Mouse (Mus musculus) liver, adult 2 months (tissue): ENCODE measurements at regions not wholly inside any gene's neighbourhood (a gene's known extent, or its start where the extent isn't known, plus 50 kb on each side); places are given as distances from the start of the nearest gene placed in this dataset.

Experiments
- DNase-seq: peaks from one replicate; pipeline ENCODE4 v3.0.0-alpha.2; 2011; ENCODE audit warnings: low read depth, low spot score; ENCODE audit errors: extremely low read depth
- H3K27ac ChIP-seq: fragments of 200-500 bp; replicated peaks from 2 replicates; pipeline ENCODE4 v1.5.1; 2012; ENCODE audit warnings: low read depth, mild to moderate bottlenecking, control low read depth, inconsistent platforms, low read length; ENCODE audit not compliant: insufficient read depth
- H3K27me3 ChIP-seq: fragments of 200-500 bp; 2 replicates; pipeline ENCODE4 v1.6.1; 2012; ENCODE audit warnings: mild to moderate bottlenecking, moderate library complexity, low read length, inconsistent platforms; ENCODE audit not compliant: control insufficient read depth, insufficient read depth
- H3K36me3 ChIP-seq: fragments of 200-500 bp; 2 replicates; pipeline ENCODE4 v1.6.1; 2012; ENCODE audit warnings: low read length, inconsistent platforms; ENCODE audit not compliant: control insufficient read depth, insufficient read depth
- H3K4me1 ChIP-seq: fragments of 200-500 bp; 2 replicates; pipeline ENCODE4 v1.6.1; 2011; ENCODE audit warnings: low read length; ENCODE audit not compliant: control insufficient read depth, insufficient read depth
- H3K4me3 ChIP-seq: fragments of 200-500 bp; 2 replicates; pipeline ENCODE4 v1.5.1; 2011; ENCODE audit warnings: low read depth, mild to moderate bottlenecking, control low read depth, low read length, moderate library complexity; ENCODE audit not compliant: insufficient read depth
- H3K79me2 ChIP-seq: fragments of 200-500 bp; 2 replicates; pipeline ENCODE4 v1.6.1; 2012; ENCODE audit warnings: inconsistent platforms, mild to moderate bottlenecking, low read length, moderate library complexity; ENCODE audit not compliant: control insufficient read depth, insufficient read depth
- H3K9ac ChIP-seq: fragments of 200-500 bp; 2 replicates; pipeline ENCODE4 v1.6.1; 2012; ENCODE audit warnings: low read depth, mild to moderate bottlenecking, control low read depth, inconsistent platforms, low read length
- CTCF ChIP-seq: fragments of 200-500 bp; IDR thresholded peaks from 2 replicates; pipeline ENCODE4 v1.5.1; 2011; ENCODE audit warnings: low read depth, low read length, control low read depth
- POLR2A ChIP-seq: fragments of 200-500 bp; IDR thresholded peaks from 2 replicates; pipeline ENCODE4 v1.6.1; 2011; ENCODE audit warnings: low read length, control low read depth; ENCODE audit not compliant: insufficient read depth; ENCODE audit errors: extremely low read depth
- WGBS: fragments of 180-500 bp; shearing (Covaris S2); methylation state at CpG from one replicate; pipeline ENCODE4 v1.1.7; 2018; 5-methylcytosine and 5-hydroxymethylcytosine counted together

- no peak overlapping the region for H3K9ac ChIP-seq
- H3K36me3 ChIP-seq: no peaks in the 10 kb centered on the region
- no peaks in the 10 kb centered on the region for H3K79me2 ChIP-seq
- TF ChIP-seq POLR2A: no peak
- 0 out of 2 replicates have a peak overlapping the region, but pooled peaks have one; percentile 39 for H3K27ac ChIP-seq
- DNase-seq: no peak
- H3K4me3 ChIP-seq: no peak overlapping the region
- H3K4me1 ChIP-seq: no peaks in the 10 kb centered on the region
- H3K27me3 ChIP-seq: no peaks in the 10 kb centered on the region; the same call in 1 of the 2 replicates
- 74% methylated on average over 9 of the region's 9 CpGs for WGBS
Measured at GRCm38 (mm10) chr9:33001165-33001949, 365.3 kb downstream of the Ets1 start.

- WGBS: 86% methylated on average over 1 of the region's 1 CpGs
- TF ChIP-seq CTCF (no peak), POLR2A (no peak)
Measured at GRCm38 (mm10) chr9:33003880-33004279, 367.9 kb downstream of the Ets1 start.

GRCm38 (mm10) chr9:33004536-33004935, 368.5 kb downstream of the Ets1 start:
- Histone ChIP-seq H3K4me1 (peaks cover 5% of the 10 kb centered on the region; the same call in 1 of the 2 replicates), H3K4me3 (no peak overlapping the region), H3K36me3 (no peaks in the 10 kb centered on the region), H3K27ac (no peak overlapping the region), H3K79me2 (no peaks in the 10 kb centered on the region), H3K9ac (no peak overlapping the region), H3K27me3 (no peaks in the 10 kb centered on the region)
- TF ChIP-seq POLR2A: no peak
- TF ChIP-seq CTCF: no peak
- DNase-seq: no peak
- 94% methylated on average over 3 of the region's 3 CpGs for WGBS

More at GRCm38 (mm10) chr9:33003880-33004279, 367.9 kb downstream of the Ets1 start:
- Histone ChIP-seq H3K9ac (no peak overlapping the region), H3K4me1 (peaks cover 5% of the 10 kb centered on the region; the same call in 1 of the 2 replicates), H3K79me2 (no peaks in the 10 kb centered on the region), H3K27ac (no peak overlapping the region), H3K4me3 (no peak overlapping the region), H3K36me3 (no peaks in the 10 kb centered on the region), H3K27me3 (no peaks in the 10 kb centered on the region)
- DNase-seq: no peak

GRCm38 (mm10) chr9:33007456-33008063, 371.5 kb downstream of the Ets1 start:
- no peak overlapping the region for H3K4me3 ChIP-seq
- H3K27ac ChIP-seq: peak overlapping the region; percentile 79
- peaks cover 5% of the 10 kb centered on the region; the same call in 1 of the 2 replicates for H3K4me1 ChIP-seq
- no peak overlapping the region for H3K9ac ChIP-seq
- TF ChIP-seq POLR2A (no peak), CTCF (no peak)
- no peaks in the 10 kb centered on the region for H3K36me3 ChIP-seq
- 28% methylated on average over 3 of the region's 3 CpGs for WGBS
- H3K79me2 ChIP-seq: no peaks in the 10 kb centered on the region
- DNase-seq: peak; percentile 92
- H3K27me3 ChIP-seq: no peaks in the 10 kb centered on the region

- Histone ChIP-seq H3K4me1 (peaks cover 5% of the 10 kb centered on the region; the same call in 1 of the 2 replicates), H3K27me3 (no peaks in the 10 kb centered on the region), H3K4me3 (no peak overlapping the region), H3K79me2 (no peaks in the 10 kb centered on the region), H3K9ac (no peak overlapping the region), H3K36me3 (no peaks in the 10 kb centered on the region), H3K27ac (no peak overlapping the region)
- DNase-seq: no peak
- TF ChIP-seq CTCF (no peak), POLR2A (no peak)
Measured at GRCm38 (mm10) chr9:33011241-33011640, 375.2 kb downstream of the Ets1 start.

GRCm38 (mm10) chr9:33035401-33035800, 399.4 kb downstream of the Ets1 start:
- TF ChIP-seq CTCF (no peak), POLR2A (no peak)
- Histone ChIP-seq H3K9ac (no peak overlapping the region), H3K4me3 (no peak overlapping the region), H3K79me2 (no peaks in the 10 kb centered on the region), H3K27ac (no peak overlapping the region), H3K36me3 (no peaks in the 10 kb centered on the region), H3K4me1 (peaks cover 2% of the 10 kb centered on the region; the same call in 1 of the 2 replicates), H3K27me3 (no peaks in the 10 kb centered on the region)
- 46% methylated on average over 3 of the region's 3 CpGs for WGBS
- DNase-seq: peak; percentile 80
